Mouse (Mus musculus) spleen, postnatal 36 days (tissue): ENCODE data around the gene Klhl32.
"Not testable (repeated sequence)": the region's sequence is repeated elsewhere in the genome, so short reads cannot be mapped to it uniquely, and the experiment has no call there.

Experiments used
- DNase-seq, 2 experiments: peaks; one replicate each; pipeline ENCODE4 v3.0.0; 2022; ENCODE audit warnings: low spot score in 2 of 2, mixed read lengths in 1 of 2

The Klhl32 gene

GRCm38 (mm10) chr4:24850401-24851325 is at the start of gene Klhl32:
Gene Klhl32, minus strand, starts transcription at chr4:24851124.
- peak; percentile 3 to 10 for DNase-seq

- DNase-seq = no peak
Measured at GRCm38 (mm10) chr4:24899146-24899545, 48.2 kb upstream of the Klhl32 start.

GRCm38 (mm10) chr4:24898636-24899035 is 47.7 kb upstream of the Klhl32 start:
- DNase-seq = no peak

- DNase-seq = peak; percentile 91
Measured at GRCm38 (mm10) chr4:24897851-24898515, 47.1 kb upstream of the Klhl32 start, which contains the start of gene Ndufaf4. Gene Ndufaf4, plus strand, starts transcription at chr4:24898083.

GRCm38 (mm10) chr4:24897351-24897750 is 46.4 kb upstream of the Klhl32 start:
- DNase-seq = no peak

GRCm38 (mm10) chr4:24896829-24897228 is 45.9 kb upstream of the Klhl32 start:
- peak in 1 of 2 experiments; percentile 6 for DNase-seq

GRCm38 (mm10) chr4:24894625-24895024 is 43.7 kb upstream of the Klhl32 start:
- DNase-seq = no peak

- DNase-seq = not testable (repeated sequence)
Measured at GRCm38 (mm10) chr4:24892293-24892692, 41.4 kb upstream of the Klhl32 start.

- not testable (repeated sequence) for DNase-seq
Measured at GRCm38 (mm10) chr4:24889386-24889785, 38.5 kb upstream of the Klhl32 start.

- no peak for DNase-seq
Measured at GRCm38 (mm10) chr4:24869230-24869629, 18.3 kb upstream of the Klhl32 start.

- DNase-seq = no peak
Measured at GRCm38 (mm10) chr4:24865691-24866090, 14.8 kb upstream of the Klhl32 start.

- DNase-seq = no peak
Measured at GRCm38 (mm10) chr4:24847406-24847805, 3.5 kb downstream of the Klhl32 start.

- DNase-seq = no peak
Measured at GRCm38 (mm10) chr4:24845546-24845945, 5.4 kb downstream of the Klhl32 start.

- no peak for DNase-seq
Measured at GRCm38 (mm10) chr4:24838567-24838966, 12.4 kb downstream of the Klhl32 start.

GRCm38 (mm10) chr4:24835555-24835954 is 15.4 kb downstream of the Klhl32 start:
- DNase-seq = no peak

GRCm38 (mm10) chr4:24808316-24808715 is 42.6 kb downstream of the Klhl32 start:
- no peak for DNase-seq

- DNase-seq = no peak
Measured at GRCm38 (mm10) chr4:24801881-24802280, 49.0 kb downstream of the Klhl32 start.

- no peak for DNase-seq
Measured at GRCm38 (mm10) chr4:24801343-24801742, 49.6 kb downstream of the Klhl32 start.

GRCm38 (mm10) chr4:24800345-24800936 is 50.5 kb downstream of the Klhl32 start:
- DNase-seq = no peak

- DNase-seq = no peak
Measured at GRCm38 (mm10) chr4:24799037-24799436, 51.9 kb downstream of the Klhl32 start.

- DNase-seq = no peak
Measured at GRCm38 (mm10) chr4:24797868-24798267, 53.1 kb downstream of the Klhl32 start.

- DNase-seq = no peak
Measured at GRCm38 (mm10) chr4:24797280-24797679, 53.6 kb downstream of the Klhl32 start.
